Mouse (Mus musculus) adipocyte (in vitro differentiated cells): ENCODE results near the gene AC129217.1.

Experiments
- DNase-seq: peaks from one replicate; pipeline ENCODE4 v3.0.0-alpha.2; 2016; ENCODE audit warnings: low spot score

Gene AC129217.1

GRCm38 (mm10) chr19:8829660-8830059 is at the start of gene AC129217.1:
AC129217.1 (plus strand) TSS chr19:8829773.
- DNase-seq, result no peak

GRCm38 (mm10) chr19:8786008-8786781 is 43.4 kb upstream of the AC129217.1 start, which contains the start of gene Taf6l:
Taf6l (minus strand) TSS chr19:8786417.
- DNase-seq, result peak; percentile 97

- no peak for DNase-seq
These were observed 41.1 kb upstream of the AC129217.1 start for GRCm38 (mm10) chr19:8788521-8788920.

DNA sequence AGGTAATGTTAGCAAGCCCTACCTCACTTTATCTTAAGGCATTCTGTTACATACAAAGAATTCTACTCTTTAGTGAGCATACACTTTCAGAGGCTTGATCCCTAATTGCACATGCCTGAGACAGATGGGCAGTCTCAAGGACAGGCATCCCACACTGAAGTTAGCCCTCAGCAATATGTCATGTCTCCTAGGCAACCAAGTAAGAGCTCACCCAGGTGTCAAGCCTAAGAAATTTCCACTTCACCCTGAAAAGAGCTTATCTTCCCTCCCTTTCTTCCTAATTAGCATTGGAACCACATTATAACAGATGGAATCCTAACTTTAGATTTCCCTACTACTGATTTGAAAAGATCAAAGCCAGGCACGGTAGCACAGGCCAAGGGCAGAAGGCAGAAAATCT is 40.4 kb upstream of the AC129217.1 start:
- DNase-seq, result no peak

- DNase-seq, result no peak
These were observed 39.4 kb upstream of the AC129217.1 start for GRCm38 (mm10) chr19:8790171-8790570.

- peak; percentile 97 for DNase-seq
These were observed 31.2 kb upstream of the AC129217.1 start, which contains the start of gene Polr2g for GRCm38 (mm10) chr19:8798264-8798946. Polr2g (minus strand) TSS chr19:8798577.

DNA sequence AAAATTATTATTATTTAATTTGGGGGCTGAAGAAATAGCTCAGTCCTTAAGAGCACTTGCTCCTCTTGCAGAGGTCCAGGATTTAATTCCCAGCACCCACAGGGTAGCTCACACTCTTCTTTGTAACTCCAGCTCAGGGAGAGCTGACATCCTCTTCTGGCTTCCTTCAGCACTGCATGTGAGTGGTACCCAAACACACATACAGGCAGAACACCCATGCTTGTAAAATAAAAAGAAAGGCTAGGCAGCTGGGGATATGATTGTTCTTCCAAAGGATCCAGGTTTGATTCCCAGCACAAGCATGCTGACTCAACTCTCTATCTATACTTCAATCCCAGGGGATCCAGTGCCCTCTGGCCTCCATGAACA is 30.6 kb upstream of the AC129217.1 start:
- peak; percentile 31 for DNase-seq

DNA sequence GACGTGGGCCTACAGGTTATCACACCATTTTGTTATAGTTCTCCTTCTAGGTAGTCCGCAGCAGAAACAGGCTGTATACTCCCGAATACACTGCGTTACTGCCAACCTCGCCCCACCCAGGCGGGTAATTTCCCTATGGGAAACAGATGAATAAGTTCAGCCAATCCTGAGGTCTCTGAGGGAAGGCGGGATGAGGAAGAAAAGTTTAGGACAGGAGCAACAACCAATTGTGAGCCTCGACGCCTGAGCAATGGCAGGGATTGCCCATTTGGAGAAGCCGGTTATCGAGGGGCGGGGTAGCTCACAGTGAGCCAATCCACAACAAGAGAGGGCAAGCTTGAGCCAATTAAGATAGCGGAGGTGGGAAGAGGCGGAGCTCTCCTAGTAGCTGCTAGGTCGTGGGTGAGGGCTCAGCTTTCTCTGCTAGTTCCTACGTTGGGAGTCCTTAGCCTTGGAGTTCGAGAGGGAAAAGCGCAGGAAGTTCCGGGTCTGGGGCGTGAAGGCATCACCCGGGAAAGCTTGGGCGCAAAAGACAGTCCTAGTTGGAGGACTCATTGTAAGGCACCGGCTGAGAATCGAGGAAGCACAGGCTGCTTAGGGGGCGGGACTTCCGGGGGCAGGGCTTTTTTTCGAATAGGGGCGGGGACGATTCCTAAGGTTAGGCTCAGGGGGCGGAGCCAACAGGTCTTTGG is 27.3 kb upstream of the AC129217.1 start, which contains the start of gene Zbtb3:
TSS of gene Zbtb3 (plus strand) at position 426 of the 692 bp plus-strand sequence.
- peak; percentile 100 for DNase-seq

GRCm38 (mm10) chr19:8803204-8803780 is 26.3 kb upstream of the AC129217.1 start:
- no peak for DNase-seq

DNA sequence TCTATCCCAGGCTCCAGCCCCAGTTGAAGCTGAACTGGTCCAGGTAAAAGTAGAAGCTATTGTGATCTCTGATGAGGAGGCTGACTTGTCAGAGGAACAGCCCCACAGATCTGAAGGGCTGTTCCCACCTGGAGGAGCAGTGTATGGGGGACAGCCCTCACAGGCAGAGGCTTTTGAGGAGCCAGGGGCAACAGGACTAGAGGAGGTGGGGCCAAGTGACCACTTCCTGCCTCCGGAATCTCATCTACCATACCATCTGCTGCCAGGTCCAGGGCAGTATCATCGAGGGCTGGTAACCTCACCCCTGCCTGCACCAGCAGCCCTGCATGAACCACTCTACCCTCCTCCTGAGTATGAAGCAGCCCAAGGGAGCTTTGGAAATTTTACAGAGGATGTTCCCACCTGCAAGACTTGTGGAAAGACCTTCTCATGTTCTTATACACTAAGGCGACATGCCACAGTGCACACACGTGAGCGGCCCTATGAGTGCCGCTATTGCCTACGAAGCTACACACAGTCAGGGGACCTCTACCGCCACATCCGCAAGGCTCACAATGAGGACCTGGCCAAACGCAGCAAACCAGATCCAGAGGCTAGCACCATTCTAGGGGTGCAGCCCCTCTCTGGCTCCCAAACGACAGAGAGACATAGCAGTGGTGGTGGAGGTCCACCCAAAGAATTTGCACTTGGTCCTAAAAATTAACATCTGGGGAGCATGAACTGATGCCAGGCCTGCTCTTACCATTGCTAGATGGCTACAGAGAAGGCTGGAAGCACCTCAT is 25.5 kb upstream of the AC129217.1 start:
- no peak for DNase-seq

GRCm38 (mm10) chr19:8806810-8807209 is 22.8 kb upstream of the AC129217.1 start:
- no peak for DNase-seq

DNA sequence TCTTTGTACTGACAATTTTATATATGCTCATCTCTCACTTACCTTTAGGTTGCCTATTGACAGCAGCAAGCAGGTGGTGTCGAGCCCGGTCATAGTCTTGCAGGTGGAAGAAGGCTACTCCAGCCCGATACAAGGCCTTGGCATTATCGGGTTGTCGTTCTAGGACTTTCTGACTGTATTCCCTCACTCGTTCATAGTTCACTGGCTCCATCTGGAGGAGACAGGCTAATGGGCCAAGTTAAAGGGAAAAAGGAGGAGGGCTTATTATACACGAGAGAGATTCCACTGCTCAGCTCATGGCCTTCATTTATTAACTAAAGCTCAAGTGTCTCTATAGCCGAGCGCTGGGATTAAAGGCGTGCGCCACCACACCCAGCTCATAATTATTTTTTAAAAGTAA is 13.8 kb upstream of the AC129217.1 start:
- peak; percentile 55 for DNase-seq

DNA sequence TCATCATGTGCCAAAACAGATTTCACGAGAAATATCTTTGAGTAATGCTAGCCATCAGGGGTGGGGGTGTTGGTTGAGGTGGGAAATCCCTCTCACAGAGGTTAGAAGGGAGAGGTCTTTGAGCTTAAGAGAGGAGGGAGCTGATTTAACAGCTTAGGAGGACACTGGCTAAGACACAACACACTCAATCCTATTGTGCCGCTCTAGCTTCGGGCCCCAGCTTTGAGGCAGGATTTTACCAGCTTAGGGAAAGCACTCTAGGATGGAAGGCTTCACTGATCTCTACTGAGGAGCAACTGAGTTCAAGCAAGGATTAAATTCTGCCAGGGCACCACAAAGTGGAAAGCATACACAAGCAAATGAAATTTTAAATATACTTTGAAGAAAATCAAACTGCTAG is 12.6 kb upstream of the AC129217.1 start:
- no peak for DNase-seq

DNA sequence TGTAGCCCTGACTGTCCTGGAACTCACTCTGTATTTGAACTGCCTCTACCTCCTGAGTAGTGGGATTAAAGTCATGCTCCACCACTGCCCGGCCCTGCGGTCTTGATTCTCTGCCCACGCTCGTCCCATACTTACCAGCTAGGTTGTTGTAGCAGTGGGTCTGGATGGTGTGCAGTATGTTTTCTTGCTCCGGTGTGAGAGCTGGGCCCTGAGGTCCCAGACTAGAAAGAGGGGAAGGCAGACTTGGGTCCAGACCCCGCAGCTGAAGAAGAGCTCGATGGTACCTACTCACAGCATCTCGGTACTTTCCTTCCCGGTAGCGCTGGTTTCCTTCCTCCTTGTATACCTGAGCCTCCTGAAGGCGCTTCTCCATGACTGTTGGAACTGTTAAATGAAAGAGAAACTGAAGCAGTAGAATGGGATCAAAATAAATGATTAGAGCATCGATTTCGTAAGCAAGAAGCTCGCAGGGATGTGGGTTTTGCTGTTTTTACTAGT is 11.2 kb upstream of the AC129217.1 start:
- DNase-seq, result no peak

- peak; percentile 100 for DNase-seq
These were observed 10.6 kb upstream of the AC129217.1 start, which contains the start of gene Ttc9c for GRCm38 (mm10) chr19:8818801-8819595. Ttc9c (minus strand) TSS chr19:8819333.

DNA sequence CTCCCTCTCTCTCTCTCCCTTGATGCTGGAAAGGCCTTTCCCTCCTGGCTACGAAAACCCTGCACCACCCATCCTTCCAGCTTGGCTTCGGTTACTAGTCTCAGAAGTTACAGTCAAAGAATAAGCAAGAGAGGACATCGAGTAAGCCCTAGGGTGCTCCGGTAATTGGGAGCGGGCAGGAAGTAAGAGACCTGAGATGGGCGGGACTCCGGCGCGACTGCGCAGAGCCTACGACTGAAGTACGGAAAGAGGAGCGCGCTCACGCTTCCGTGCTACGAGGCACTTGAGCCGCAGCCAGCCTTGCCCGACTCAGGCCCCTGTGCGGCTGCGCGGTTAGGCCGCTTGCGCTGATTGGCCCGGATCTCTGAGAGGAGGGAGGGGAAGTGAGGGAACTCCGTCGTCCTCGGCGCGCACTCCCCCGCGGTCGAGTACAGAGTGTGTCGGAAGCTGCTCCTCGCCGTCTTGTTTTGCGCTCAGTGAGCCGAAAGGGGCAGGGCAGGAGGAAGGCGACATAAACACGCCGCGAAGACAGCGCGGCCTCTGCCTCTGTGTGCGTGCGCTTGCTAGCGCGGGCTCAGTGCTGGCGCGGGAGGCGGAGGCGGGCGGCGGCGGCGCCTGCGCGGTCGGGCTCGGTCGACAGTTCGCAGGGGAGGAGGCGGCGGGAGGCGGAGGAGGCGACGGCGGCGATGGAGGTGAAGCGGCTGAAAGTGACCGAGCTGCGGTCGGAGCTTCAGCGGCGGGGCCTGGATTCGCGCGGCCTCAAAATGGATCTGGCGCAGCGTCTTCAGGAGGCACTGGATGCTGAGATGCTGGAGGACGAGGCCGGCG is 9.8 kb upstream of the AC129217.1 start, which contains the start of gene Hnrnpul2:
TSS of gene Hnrnpul2 (plus strand) at position 415 of the 828 bp plus-strand sequence.
- DNase-seq, result peak; percentile 100

DNA sequence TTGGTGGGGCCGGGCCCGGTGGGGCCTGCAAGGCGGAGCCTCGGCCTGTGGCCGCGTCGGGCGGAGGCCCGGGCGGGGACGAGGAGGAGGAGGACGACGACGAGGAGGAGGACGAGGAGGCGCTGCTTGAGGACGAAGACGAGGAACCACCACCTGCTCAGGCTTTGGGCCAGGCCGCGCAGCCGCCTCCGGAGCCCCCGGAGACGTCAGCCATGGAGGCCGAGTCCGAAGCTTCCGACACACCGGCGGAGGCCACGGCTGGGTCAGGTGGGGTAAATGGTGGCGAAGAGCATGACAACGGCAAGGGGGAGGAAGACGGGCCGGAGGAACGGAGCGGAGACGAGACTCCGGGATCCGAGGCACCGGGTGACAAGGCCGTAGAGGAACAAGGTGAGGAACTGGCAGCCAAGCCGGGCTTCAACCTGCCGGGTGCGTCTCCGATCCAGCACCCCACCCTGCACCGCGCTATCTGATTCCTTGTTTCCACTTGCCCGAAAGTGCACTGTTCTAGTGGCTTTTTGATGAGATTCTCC is 9.1 kb upstream of the AC129217.1 start:
- no peak for DNase-seq

DNA sequence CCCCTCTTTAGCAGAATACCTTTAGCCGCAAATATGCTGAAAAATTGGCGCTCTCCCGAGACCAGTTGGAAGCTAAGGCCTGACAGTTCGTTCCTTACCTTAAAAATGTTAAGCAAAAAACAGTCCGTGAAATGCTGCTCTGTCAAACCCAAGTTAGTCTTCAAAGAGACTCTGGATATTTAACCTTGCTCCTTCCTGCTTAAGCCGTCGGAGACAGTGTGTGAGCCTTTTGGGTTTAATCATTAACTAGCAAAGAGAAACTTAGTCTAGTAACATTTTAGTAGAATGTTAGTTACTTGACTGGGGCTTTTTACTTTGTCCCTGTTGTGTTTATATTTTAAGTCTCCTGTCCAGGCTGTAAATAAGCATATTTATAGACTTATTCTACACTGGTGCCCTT is 8.4 kb upstream of the AC129217.1 start:
- DNase-seq, result no peak

- no peak for DNase-seq
These were observed 6.9 kb upstream of the AC129217.1 start for GRCm38 (mm10) chr19:8822696-8823095.
